Mouse (Mus musculus) olfactory bulb, adult 2 months (tissue): ENCODE measurements around the gene Adk. TPM values are rescaled to one million over a fixed set of nuclear protein-coding genes. Genes with fewer than 3 reads are reported as not detected.
A peak's percentile ranks its signal among the peaks of the same experiment; 100 is the strongest.

Experiments
- H3K27ac ChIP-seq: fragments of 200-500 bp; 2 replicates; pipeline ENCODE4 v1.5.1; 2012; ENCODE audit warnings: low read depth, low read length; ENCODE audit not compliant: insufficient read depth
- H3K4me1 ChIP-seq: fragments of 200-500 bp; 2 replicates; pipeline ENCODE4 v1.6.1; 2012; ENCODE audit warnings: low read length; ENCODE audit not compliant: control insufficient read depth, insufficient read depth
- H3K4me3 ChIP-seq: fragments of 200-500 bp; 2 replicates; pipeline ENCODE4 v1.5.1; 2012; ENCODE audit warnings: mild to moderate bottlenecking, low read depth, low read length, moderate library complexity; ENCODE audit not compliant: insufficient read depth
- CTCF ChIP-seq: fragments of 200-500 bp; IDR thresholded peaks from 2 replicates; pipeline ENCODE4 v1.5.1; 2012; ENCODE audit warnings: low read depth, mild to moderate bottlenecking, low read length, moderate library complexity; ENCODE audit not compliant: insufficient read depth
- POLR2A ChIP-seq: fragments of 200-500 bp; IDR thresholded peaks from 2 replicates; pipeline ENCODE4 v1.6.1; 2012; ENCODE audit warnings: mild to moderate bottlenecking, low read depth, low read length, moderate library complexity; ENCODE audit not compliant: insufficient read depth
- WGBS: fragments of 180-500 bp; shearing (Covaris S2); methylation state at CpG from one replicate; pipeline ENCODE4 v1.1.7; 2018; 5-methylcytosine and 5-hydroxymethylcytosine counted together
- polyA plus RNA-seq: library from polyadenylated mRNA; stranded (reverse); fragments of >200 nt; gene quantifications from 2 replicates; pipeline ENCODE4 v1.2.4, GENCODE M21; 2012; ENCODE audit warnings: low replicate concordance; ENCODE audit not compliant: missing spikeins, insufficient read depth, insufficient read length

The Adk gene
- polyA plus RNA-seq, 1 experiment = not detected

DNA sequence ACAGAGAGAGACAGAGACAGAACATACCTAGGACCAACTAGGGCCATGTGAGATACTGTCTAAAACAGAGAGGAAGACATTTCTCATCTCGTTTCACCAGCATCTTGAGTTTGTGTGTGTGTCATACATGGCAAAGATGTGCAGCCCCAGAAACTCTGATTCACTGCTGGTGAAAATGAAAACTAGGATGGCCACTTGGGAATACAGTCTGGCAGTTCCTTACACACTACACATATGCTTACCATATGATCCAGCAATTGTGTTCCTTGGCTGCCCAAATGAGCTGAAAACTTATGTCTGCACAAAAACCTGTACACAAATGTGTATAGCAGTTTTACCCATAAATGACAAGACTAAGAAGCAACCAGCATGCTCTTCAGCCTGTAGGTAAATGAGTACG is 388.2 kb downstream of the Adk start:
- H3K4me3 ChIP-seq = no peak overlapping the region
- WGBS = 85% methylated on average over 2 of the region's 2 CpGs

DNA sequence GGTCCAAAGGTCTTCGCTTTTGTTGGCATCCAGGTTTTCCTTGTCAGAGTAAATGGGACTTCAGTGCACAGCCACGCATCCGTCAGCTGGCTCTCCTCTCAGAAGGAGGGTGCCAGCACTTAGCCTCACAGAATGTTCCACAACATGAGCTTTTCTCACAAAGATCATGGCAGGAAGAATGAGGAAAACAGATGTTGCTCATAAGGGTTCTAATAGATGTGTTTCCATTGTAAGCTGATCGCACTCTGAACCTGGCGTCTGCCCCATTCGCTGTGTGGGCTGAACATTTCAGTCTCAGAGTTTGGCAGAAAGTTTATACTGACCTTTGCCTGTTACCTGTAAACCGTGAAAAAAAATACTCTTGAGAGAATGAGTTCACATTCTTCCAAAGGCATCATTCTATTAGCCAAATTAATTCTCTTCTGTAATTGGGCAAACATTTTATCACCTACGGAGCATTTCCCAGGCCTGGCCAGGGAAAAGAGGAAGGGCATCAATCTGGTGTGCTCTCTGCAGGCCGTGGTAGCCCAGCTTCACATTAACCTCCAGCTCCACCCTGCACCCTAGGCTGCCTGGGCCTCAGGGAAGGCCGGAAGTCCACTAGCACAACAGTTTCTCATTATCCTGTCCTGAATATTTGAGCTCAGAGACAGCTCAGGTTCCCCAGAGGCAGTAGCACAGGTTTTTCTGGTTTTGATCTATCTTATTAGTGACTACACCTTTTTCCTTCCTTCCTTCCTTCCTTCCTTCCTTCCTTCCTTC is 389.6 kb downstream of the Adk start:
- TF ChIP-seq CTCF (no peak), POLR2A (no peak)
- 83% methylated on average over 10 of the region's 10 CpGs for WGBS
- H3K27ac ChIP-seq = no peak overlapping the region

More for the DNA sequence above, 388.2 kb downstream of the Adk start:
- TF ChIP-seq CTCF = no peak
- TF ChIP-seq POLR2A = no peak
- Histone ChIP-seq H3K4me1 (peaks cover 6% of the 10 kb centered on the region), H3K27ac (peak overlapping the region; percentile 80)

GRCm38 (mm10) chr14:21452581-21452980 is 400.2 kb downstream of the Adk start:
- TF ChIP-seq POLR2A (no peak), CTCF (no peak)
- 82% methylated on average over 4 of the region's 4 CpGs for WGBS
- Histone ChIP-seq H3K27ac (no peak overlapping the region), H3K4me3 (no peak overlapping the region), H3K4me1 (peaks cover 2% of the 10 kb centered on the region; the same call in 1 of the 2 replicates)

More for the DNA sequence above, 389.6 kb downstream of the Adk start:
- H3K4me1 ChIP-seq = peaks cover 6% of the 10 kb centered on the region
- H3K4me3 ChIP-seq = no peak overlapping the region

DNA sequence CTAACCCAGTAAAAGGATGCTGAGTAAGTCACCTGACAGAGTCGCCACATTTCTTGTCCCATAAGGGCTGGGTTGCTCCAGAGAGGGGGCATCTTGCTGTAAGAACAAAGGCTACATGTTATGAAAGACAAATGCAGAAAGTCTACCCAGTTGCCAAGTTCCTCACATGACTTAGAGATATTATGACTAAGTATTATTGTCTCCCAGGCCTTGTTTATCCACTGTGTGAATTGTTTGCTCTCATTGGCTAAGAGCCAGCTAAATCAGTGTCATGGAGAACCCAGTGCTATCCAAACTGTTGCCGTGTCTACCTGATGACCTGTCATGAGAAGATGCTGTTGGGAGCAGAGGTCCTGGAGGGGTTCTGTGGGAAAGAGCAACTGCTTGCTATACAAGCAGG is 401.5 kb downstream of the Adk start:
- Histone ChIP-seq H3K4me1 (no peaks in the 10 kb centered on the region), H3K27ac (no peak overlapping the region), H3K4me3 (no peak overlapping the region)
- 63% methylated on average over 2 of the region's 2 CpGs for WGBS
- TF ChIP-seq POLR2A (no peak), CTCF (no peak)

- Histone ChIP-seq H3K4me1 (no peaks in the 10 kb centered on the region), H3K27ac (no peak overlapping the region), H3K4me3 (no peak overlapping the region)
- 93% methylated on average over 7 of the region's 7 CpGs for WGBS
- TF ChIP-seq CTCF = no peak
- no peak for TF ChIP-seq POLR2A
Measured at GRCm38 (mm10) chr14:21455654-21456350, 403.4 kb downstream of the Adk start.

DNA sequence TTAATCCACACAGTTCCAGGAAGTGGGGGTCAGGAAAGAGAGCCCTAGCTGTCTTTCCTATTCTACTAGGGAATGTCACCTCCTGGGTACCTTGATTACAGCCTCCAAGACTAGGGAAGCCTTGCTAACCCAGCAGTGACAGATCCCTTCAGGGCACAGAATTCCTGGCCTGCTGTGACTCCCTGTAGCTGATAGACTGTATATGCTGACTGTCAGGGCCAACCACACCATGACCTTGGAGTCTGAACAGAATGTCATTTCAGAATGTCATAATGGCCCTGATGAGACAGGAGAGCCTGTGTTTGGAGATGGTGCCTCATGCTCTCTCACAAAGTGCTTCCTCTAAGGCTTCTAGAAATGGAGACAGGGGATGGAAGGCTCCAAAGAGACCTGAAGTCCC is 404.2 kb downstream of the Adk start:
- TF ChIP-seq CTCF (no peak), POLR2A (no peak)
- no peak overlapping the region for H3K27ac ChIP-seq
- no peak overlapping the region for H3K4me3 ChIP-seq
- H3K4me1 ChIP-seq = no peaks in the 10 kb centered on the region

GRCm38 (mm10) chr14:21457876-21458275 is 405.5 kb downstream of the Adk start:
- Histone ChIP-seq H3K4me3 (no peak overlapping the region), H3K27ac (no peak overlapping the region), H3K4me1 (no peaks in the 10 kb centered on the region)
- no peak for TF ChIP-seq POLR2A
- TF ChIP-seq CTCF = no peak
- 76% methylated on average over 5 of the region's 5 CpGs for WGBS

DNA sequence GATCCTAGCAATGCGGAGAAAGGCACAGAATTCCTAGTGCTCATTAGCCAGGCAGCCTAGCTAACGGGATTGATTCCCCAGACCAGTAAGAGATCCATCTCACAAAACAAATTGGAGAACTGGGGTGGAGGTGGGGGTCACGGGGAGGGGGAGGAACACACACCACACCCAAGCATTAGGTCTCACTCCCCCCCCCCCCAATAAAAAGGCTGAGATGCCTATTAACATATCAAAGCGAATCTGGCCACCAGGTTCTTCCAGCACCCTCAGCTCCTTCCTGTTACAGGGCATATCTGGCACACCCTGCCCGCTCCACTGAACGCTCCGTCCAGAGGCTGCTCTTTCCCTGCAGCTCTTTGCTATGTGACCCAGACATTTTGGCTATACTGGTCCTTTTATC is 406.3 kb downstream of the Adk start:
- TF ChIP-seq POLR2A (no peak), CTCF (no peak)
- no peak overlapping the region for H3K4me3 ChIP-seq
- H3K27ac ChIP-seq = no peak overlapping the region
- no peaks in the 10 kb centered on the region for H3K4me1 ChIP-seq
- 86% methylated on average over 7 of the region's 7 CpGs for WGBS

DNA sequence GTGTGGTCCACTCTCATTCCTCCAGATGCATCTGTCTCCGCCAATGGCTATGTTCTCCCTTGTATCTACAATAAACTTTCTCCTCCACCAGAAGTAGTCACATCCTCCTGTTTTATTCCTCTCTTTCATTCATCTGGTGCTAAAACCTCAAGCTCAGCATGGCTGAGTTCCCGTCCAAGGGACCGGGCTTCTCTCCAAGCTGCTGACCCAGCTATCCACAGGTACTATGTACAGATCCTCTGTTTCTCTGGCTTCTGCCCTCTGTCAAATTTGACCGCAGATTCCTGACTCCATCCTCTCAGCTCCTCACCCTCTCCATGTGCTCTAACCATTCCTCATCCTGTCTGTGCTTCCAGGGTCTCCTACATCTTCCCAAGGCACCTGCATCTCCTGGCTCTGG is 406.8 kb downstream of the Adk start:
- Histone ChIP-seq H3K4me3 (no peak overlapping the region), H3K4me1 (no peaks in the 10 kb centered on the region), H3K27ac (no peak overlapping the region)
- TF ChIP-seq CTCF (no peak), POLR2A (no peak)
- WGBS = 90% methylated on average over 4 of the region's 4 CpGs

- no peak for TF ChIP-seq POLR2A
- TF ChIP-seq CTCF = no peak
- 96% methylated on average over 3 of the region's 3 CpGs for WGBS
- H3K27ac ChIP-seq = no peak overlapping the region
- H3K4me3 ChIP-seq = no peak overlapping the region
- no peaks in the 10 kb centered on the region for H3K4me1 ChIP-seq
Measured at GRCm38 (mm10) chr14:21462398-21462797, 410.0 kb downstream of the Adk start.
